Mouse (Mus musculus) thymus, postnatal 4 days (tissue): ENCODE measurements at regions not wholly inside any gene's neighbourhood (a gene's known extent, or its start where the extent isn't known, plus 50 kb on each side); places are given as distances from the start of the nearest gene placed in this dataset.

ENCODE experiments used
- DNase-seq: peaks from one replicate; pipeline ENCODE4 v3.0.0; 2021

DNA sequence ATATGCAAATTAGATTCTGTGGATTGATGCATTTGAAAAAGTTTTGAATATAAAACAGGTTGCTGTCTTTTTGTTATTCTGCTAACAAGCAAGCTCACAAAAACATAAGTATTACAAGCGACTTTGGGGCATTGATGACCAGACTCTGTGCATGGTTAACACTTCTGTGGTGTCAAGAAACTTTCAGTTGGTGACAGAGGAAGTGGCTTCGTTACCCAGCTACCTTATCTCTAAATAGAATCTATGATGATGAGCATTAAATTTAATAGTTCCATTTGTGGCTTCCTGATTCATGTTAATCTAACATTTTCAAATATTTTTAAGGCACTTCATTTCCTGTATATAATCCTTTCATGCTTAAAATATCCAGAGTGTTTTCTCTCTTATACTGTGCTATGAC is 100.8 kb downstream of the Tm2d1 start:
- no peak for DNase-seq

DNA sequence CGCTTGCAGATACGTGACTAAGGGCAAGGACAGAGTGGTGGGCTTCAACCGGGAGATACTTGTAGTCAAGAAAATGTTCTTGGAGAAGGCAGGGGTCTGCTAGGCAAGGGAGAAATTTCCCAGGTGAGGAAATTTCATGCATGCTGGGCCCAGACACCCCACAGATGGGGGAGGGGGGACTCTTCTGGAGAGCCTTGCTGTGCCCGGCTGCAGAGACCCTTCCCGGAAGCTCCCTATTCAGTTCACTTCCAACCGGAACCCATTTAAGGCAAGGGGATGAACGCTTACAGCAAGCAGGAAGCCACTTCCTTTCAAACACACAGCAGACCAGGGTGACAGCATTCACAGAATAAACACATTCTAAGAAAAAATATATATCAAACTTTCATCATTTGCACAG is 124.8 kb downstream of the Tm2d1 start:
- no peak for DNase-seq

DNA sequence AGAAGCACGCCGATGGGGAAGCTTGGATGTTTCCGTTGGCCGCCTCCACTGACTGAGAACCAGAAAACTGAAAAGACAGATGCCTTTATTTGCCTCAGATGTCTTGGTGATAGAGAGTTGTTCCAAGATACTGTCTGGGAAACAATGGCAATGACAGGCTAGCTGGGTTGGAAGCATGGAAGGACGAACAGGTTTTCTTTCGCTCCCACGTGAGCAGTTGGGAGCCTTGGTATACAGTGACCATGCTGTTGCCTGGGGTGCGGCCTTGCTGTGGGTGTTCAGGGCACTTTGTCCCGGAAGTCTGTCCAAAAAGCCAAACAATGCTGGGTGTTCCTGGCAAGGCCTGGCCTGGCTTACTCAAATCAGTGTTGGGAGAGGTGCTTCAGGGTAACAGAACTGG is 125.4 kb downstream of the Tm2d1 start:
- no peak for DNase-seq

DNA sequence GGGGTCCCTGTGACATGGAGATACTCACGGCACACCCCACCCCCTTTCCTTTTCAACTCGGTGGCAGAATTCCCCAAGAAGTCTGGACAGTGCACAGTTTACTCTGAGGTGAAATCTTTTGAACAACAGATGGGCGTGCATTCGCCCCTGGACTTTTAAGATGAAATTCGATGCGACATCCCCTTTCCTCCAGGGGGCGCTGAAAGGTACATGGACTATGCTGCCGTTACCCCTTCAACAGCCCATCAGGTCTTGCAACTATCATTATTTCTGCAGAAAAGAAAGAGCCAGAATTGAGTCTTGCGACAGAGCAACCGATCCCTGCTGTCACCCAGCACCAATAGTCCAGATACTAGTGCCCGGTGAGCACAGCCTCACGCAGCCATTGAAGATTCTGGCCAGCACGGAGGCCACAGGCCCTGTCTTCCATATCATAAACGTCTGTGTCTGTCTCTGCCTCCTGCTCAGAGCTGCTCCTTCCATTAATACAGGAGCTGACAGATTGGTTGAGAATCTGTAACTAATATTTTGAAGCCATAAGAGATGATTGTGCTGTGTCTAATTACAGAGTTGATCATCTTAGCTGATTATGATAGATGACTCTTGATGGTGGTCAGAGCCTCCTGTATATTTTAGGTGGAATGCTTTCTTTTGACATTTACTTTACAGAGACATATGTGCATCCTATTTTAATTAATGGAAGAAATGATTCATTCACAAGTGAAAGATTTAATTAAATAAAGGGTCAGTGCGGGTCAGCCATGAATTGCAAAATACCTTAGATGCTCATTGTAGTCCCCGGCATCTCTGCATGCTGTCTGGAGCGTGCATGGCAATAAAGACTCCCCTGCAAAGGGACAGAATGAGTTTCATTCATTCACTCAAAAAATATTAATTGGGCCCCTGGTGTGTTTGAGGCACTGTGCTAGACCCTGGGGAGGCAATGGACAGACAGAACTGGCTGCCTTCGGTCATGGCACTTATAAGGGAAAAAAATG is 128.0 kb downstream of the Tm2d1 start:
- DNase-seq, result peak; percentile 79

GRCm38 (mm10) chr4:98243941-98244929 is 138.9 kb downstream of the Tm2d1 start:
- peak; percentile 74 for DNase-seq

DNA sequence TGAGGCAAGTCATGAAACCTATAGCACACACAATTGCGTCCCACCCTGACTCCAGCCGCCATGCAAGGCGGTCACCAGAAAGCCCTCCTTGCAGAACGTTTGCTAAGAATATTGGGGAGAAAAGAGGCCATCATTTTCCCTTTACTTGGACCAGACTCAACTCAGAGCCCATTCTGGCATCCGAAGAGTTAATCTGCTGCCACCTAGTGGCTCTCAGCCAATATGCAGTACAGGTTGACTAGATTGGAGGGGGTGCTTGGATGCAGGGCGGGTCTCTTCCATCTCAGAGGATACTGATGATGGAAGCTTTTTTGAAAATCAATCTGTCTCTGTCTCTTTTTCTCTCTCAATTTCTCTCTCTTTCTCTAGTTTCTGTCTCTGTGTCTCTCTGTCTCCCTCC is 139.6 kb downstream of the Tm2d1 start:
- DNase-seq, result peak; percentile 87

- no peak for DNase-seq
Observed at GRCm38 (mm10) chr4:98241921-98242320, 141.2 kb downstream of the Tm2d1 start.

DNA sequence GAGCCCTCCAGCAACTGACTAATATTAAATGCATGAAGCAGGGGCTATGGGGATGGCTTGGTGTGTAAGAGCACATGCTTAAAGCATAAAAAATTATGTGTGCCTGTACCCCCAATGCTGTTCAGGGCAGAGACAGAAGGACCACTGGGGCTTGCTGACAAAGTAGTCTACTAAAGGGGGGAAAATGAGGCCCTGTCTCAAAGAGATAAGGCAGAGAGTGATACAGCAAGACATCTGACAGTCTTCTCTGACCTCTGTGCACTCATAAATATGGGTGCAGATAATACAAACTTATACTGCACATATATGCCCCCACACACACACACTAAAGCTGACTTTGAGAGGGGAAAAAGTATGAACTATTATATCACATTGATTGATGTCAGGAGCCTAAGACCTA is 142.8 kb downstream of the Tm2d1 start:
- DNase-seq, result no peak

DNA sequence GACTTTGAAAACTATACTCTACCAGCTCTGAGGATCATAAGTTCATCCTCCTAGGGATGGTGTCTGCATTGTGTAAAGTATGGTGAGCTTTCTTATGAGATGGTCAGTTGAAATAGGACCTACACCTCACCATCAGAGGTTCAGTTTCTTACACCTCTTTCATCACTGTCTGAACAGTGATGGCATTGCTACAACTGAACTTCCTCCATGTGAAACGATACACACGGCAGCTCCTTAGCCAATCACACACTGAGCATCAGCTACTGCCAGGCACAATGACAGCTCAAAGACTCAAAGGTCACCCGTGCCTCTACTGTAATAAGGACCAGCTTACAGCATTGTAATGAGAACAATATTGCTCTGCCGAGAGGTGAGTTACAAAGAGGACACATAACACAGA is 145.0 kb downstream of the Tm2d1 start:
- no peak for DNase-seq

GRCm38 (mm10) chr4:98237475-98237874 is 145.6 kb downstream of the Tm2d1 start:
- DNase-seq, result no peak

DNA sequence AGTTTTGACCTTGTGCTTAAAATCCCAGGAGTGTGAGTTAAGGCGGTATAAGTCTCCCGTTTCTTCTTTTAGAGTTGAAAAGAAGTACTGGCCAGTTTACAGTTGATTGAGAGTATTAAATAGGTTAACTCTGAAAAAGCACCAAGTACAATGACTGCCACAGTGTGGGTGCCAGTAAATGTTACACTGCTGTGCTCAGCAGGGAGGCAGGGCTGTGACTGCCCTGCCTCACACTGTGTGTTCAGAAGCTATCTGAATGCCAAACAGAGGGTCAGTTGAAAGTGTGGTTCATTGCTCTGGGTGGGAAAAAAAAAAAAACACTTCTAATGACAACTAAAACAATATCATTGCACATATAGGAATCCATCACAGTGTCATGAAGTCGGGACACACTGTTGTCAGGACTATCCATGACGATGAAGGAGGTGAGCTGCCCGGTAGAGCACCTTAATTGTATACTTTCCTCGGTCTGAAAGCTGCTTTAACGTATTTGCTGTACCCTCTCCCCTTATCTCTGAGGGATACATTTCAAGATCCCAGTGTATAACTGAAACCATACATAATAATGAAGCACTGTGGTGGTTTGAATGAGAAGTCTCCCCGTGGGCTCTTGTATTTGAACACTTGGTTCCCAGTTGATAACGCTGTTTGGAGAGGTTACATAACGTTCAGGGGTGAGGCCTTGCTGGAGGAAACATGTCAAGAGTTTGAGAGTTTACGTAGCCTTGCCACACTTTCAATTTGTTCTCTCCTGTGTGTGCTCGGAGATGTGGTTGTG is 146.9 kb downstream of the Tm2d1 start:
- DNase-seq, result no peak

GRCm38 (mm10) chr4:98228193-98228592 is 154.9 kb downstream of the Tm2d1 start:
- DNase-seq, result no peak

DNA sequence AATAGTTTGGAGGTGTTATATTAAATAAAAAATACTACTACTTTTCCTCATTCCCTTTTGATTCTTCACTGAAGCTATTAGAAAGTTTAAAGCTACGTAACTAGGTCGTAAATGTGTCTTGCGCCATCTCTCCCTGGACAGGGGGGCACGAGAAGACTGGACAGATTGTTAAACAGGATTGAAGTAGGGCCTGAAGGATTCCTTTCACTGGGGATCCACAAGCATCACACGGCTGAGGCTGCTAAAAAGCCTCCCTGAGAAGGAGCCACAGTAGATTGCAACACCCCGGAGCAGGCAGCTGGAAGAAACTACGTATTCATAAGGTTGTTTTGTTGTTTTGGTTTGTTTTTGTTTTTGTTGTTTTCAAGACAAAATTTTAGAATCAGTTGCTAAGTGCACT is 158.7 kb downstream of the Tm2d1 start:
- no peak for DNase-seq

DNA sequence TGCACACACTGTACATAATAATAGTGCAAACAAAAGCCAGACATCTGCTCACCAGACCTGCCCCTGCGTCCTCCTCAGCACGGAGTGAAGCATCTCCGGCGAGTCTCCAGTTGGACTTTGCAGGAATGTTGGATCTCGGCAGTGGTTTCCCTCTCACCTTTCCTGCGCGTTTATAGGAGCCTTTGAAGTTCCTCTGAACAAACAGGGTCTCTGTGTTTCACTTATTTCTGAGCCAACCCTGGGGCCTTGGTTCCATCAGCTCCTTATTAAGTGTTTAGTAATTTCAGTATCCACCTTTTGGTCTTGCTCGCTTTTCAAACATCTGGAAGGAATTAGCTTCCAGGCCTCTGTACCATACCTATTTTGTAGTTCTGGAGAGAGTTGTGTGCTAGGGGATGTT is 159.7 kb downstream of the Tm2d1 start:
- no peak for DNase-seq

DNA sequence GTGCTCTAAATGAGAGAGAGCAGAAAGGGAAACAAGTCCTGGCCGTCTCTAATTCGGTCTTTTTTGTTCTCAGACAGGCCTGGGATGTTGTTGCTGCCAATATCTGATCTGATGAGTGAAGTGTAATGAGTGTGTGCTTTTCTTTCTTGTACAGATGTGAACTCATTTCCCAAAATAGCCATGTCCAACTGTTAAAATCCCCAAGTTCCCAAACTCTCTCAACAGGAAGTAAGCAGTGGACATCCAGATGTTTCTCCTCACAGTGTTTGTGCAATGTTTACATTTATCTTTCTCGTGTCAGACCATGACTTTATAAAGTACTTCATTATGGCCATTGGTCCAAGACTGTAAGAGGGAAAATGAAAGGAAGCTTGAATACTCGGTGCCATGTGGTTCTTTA is 161.5 kb downstream of the Tm2d1 start:
- no peak for DNase-seq

DNA sequence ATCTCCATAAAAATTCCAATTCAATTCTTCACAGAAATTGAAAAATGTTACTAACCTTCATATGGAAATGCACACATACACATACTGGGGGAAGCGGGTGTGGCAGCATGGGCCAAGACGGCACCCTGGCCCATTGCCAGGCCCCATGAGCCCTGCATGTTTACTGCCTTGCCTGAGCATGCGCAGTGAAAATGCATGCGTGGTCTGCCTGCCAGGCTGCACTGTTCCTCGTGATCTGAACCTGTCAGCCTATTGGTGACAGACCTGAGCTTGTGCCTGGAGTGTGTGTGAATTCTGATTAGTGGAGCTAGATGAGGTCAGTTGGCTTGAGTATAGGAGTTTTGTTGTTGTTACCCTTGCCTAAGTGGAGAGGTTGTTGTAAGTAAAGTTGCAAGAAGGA is 167.9 kb downstream of the Tm2d1 start:
- DNase-seq, result no peak

DNA sequence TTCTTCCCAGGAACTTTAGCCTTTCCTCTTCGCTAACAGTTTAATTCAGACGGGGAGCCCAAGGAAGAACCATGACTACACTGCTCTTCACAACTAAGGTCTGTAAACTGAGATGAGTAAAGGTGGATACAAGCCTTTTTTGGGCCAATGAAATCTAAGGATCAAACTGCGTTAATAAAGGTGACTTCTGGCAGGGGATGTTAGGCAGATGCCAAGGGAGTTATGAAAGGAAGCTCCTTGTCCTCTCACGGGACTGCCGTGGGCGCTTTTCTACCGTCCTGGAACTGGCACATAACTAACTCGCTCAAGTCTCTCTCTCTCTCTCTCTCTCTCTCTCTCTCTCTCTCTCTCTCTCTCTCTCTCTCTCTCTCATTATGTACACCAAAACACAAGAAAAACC is 175.7 kb downstream of the Tm2d1 start:
- DNase-seq, result no peak

GRCm38 (mm10) chr4:98206245-98206970 is 176.7 kb downstream of the Tm2d1 start:
- DNase-seq, result peak; percentile 9

GRCm38 (mm10) chr4:98203129-98203528 is 180.0 kb downstream of the Tm2d1 start:
- no peak for DNase-seq

DNA sequence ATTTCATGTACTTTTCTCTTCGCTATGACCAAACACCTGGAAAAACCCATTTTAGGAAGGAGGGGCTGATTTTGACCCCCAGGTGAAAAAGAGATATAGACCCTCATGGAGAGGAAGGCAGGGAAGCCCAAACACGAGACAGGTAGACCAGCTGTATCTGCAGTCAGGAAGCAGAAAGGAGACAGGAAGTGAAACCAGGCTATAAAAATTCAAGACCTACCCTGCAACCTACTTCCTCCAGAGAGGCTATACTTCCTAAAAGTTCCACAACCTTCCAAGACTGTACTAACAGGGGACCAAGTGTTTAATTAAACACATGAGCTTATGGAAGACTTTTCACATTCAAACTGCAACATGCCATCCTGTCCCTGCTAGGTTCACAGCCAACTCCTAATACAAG is 180.9 kb downstream of the Tm2d1 start:
- no peak for DNase-seq

- DNase-seq, result no peak
Observed at GRCm38 (mm10) chr4:98201102-98201501, 182.0 kb downstream of the Tm2d1 start.

GRCm38 (mm10) chr4:98200701-98201100 is 182.4 kb downstream of the Tm2d1 start:
- DNase-seq, result no peak
